Mouse (Mus musculus) lung, postnatal 4 days (tissue): ENCODE measurements at regions not wholly inside any gene's neighbourhood (a gene's known extent, or its start where the extent isn't known, plus 50 kb on each side); places are given as distances from the start of the nearest gene placed in this dataset.

Experiments used
- DNase-seq, 2 experiments: peaks; one replicate each; pipeline ENCODE4 v3.0.0; 2021

DNA sequence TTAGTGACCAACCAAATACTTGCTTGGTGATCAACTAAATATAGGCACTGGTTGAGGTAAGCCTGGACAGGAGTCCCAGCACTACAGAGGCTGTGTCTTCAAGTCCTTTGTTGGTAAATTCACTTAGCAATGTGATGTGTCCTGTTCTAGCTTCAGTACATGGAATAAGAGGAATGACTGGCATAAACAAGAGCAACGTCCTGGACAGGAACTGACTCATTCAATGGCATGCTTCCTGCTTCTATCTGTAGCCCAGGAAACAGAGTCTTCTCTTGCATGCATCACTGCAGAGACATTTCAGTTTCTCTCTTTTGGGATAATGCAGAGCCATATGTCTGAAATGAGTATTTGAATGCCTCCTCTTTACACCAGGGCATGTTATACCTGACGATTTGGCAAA lies 151.4 kb upstream of the Gm15294 start:
- DNase-seq: no peak

DNA sequence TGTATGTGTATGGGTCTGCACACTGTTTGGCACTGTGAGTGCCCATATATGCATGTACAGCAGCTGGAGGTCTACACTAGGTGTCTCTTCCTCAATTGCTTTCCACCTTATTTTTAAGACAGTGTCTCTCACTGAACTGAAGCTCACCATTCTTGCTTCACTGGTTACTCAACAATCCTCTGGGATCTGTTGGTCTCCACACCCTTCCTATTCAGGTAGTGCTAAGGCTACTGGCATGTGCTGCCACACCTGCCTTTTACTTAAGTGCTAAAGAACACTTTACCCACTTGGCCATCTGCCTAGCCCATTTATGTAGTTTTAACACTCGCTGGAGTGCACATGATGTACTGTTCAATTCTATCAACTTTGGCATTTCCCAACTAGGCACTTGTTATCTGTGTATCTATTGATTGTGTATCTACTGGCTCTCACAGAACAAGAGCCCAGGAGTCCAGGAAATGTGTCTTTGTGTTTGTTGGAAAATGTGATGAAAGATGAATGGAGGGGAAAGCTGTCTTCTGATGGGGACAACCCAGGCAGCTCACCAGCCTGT lies 123.3 kb upstream of the Gm15294 start:
- DNase-seq: peak in 1 of 2 experiments; percentile 5
